Mouse (Mus musculus) retina, adult 2 months (tissue): ENCODE measurements around the gene Adam1a.

Experiments used
- DNase-seq: peaks from one replicate; pipeline ENCODE4 v3.0.0-alpha.2; 2012; ENCODE audit warnings: low read depth, low spot score

The Adam1a gene

DNA sequence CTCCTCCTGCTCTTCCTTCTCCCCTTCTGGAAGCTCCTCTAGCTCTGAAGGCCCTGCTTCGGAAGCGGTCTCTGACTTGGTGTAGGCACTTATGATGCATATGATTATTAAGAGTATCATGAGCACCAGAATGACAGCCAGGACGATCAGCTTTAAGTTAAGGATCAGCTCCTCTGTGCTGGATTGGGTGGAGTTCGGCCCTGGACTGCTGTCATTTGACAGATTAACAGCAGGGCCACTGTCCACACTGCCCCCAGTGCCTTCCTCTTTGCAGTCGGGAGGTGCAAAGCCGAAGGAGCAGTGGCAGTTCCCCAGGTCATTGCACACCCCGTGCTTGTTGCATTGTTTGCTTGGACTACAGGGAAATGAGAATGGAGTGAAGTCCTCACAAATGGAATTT lies 44.6 kb downstream of the Adam1a start:
- no peak for DNase-seq

DNA sequence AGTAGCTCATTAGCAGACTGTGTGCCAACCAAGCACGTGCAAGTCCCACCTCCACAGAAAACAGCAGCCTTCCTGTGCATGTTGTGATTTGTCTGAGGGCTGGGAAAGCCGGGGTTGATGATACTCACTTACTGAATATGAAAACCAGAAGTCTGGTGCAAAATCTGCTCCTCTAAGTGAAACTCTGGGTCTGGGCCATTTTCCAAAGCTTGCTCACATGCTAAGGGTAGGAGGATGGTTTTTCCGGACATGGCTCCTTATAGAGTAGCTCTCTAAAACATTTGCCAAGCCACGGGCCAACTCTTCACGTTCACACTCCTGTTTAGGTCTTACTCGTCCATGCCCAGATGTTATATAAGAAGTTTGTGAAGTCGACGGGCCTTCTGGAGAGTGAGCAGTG lies 52.0 kb downstream of the Adam1a start:
- DNase-seq = no peak

DNA sequence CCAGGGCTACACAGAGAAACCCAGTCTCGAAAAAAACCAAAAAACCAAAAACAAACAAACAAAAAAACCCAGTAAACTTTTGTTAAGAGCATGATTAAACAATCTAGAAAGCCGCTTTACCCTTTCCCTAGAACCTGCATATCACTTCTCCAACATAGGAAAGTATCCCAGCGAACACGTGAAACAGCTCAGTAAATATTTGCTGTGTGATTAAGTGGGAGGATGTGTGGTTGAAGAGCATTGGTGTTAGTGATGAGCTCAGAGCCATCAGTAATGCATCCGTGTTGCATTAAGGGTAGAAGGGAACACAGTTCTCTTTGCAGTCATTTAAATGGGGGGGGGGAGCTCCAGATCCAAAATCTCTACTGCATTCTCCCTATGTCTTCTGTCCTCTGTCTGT lies 60.5 kb downstream of the Adam1a start:
- no peak for DNase-seq

DNA sequence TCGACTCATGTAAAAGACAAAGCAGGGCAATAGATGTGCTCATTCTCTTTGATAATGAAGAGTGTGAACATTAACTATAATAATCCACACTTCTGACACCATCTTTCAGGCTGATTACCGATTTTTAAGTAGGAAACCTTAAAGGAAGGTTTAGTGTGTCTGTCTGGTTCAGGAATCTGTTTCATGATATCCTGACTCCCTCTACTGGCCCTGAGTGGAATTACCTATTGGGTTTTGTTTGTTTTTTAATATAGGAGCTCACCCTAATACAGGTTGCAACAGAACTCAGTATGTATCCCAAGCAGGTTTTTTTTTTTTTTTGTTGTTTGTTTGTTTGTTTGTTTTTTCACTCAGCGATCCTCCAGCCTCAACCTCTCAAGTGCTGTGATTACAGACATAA lies 67.6 kb downstream of the Adam1a start:
- DNase-seq = peak; percentile 53

DNA sequence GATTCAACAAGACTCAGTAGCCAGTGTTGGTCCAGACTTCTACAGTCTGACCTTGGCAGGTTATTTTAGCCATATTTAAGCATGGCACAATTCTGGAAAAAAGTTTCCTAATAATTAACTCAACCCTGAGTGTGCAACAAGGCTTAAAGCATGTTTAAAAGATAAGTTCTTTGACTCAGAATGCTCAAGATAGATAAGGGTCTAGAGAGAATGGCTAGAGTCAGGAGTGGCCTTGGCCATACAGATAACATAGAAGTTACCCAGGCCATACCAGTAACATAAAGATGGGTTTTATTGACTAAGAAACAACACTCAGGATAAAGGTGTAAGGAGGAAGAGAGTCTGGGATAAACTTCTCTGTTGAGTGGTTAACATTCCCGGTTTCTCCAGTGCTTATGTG lies 69.2 kb downstream of the Adam1a start:
- DNase-seq = no peak

DNA sequence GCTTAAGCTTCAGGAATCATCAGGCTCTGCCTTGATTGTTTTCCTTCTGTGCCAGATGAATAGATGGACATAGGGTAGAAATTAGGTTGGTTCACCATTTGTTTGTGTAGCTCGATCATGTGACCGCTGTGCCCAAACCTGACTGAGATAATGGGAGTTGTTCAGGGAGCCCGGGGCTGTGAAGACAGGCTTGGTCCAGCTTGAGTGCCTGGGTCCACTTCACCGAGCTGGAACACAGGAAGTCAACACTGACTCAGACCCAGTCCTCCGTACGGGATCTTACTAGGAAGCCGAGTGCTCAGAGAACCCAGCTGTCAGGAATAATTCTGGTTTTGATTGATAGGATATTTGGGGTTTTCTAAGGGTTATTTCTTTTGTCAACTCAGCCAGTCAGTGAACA lies 70.7 kb downstream of the Adam1a start:
- DNase-seq = no peak

DNA sequence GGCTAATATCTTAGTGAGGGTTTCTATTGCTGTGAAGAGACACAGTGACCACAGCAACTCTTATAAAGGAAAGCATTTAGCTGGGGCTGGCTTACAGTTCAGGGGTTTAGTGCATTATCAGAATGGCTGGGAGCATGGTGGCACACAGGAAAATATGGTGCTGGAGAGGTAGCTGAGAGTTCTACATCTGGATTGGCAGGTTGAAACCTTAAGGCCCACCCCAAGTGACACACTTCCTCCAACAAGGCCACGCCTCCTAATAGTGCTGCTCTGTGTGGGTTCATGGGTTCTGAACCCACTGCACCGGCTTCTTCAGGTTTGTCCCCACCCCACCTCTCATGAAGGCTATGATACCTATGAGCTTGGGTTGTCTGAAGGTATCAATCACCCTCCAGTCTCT lies 72.9 kb downstream of the Adam1a start:
- DNase-seq = no peak

DNA sequence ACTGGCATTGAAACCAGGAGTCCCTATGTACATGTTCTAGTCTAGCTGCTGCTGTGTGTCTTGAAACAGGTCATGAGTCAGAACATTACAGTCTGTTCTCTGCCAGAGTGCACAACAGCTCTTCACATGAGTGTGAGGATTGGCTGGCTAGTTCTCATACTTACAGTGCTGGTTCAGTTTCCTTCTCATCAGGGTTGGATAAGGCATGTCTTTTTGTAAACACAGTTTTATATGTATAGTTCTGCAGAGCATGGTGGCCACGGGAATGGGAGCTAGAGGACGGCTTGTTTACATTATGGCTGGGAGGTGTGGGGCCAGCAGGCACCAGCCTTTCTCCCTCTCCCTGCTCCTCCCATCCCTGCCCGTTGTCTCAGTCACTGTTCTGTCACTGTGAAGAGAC lies 75.7 kb downstream of the Adam1a start:
- no peak for DNase-seq
